Mouse (Mus musculus) skeletal muscle tissue, postnatal 0 days (tissue): Measurements from ENCODE around the gene Vmn1r128. TPM values are rescaled to one million over a fixed set of nuclear protein-coding genes. Genes with fewer than 3 reads are reported as not detected.

Source experiments
- polyA plus RNA-seq: library from polyadenylated mRNA; unstranded; fragments of >200 nt; fragmentation: Nextera tagmentation; extraction: Ambion mirVana; gene quantifications from 2 replicates; pipeline ENCODE4 v1.2.1, GENCODE M21; 2015

Vmn1r128 gene
- polyA plus RNA-seq: not detected in 2 replicates

GRCm38 (mm10) chr7:21349073-21349472, at the start of gene Vmn1r128:
Gene Vmn1r128, plus strand, starts transcription at chr7:21349373.

GRCm38 (mm10) chr7:21301367-21301766, 47.8 kb upstream of the Vmn1r128 start, which contains the start of gene Vmn1r126:
Gene Vmn1r126, minus strand, starts transcription at chr7:21301467.

GRCm38 (mm10) chr7:21319761-21320160, 29.4 kb upstream of the Vmn1r128 start, which contains the start of gene Vmn1r127:
Gene Vmn1r127, minus strand, starts transcription at chr7:21319861.

GRCm38 (mm10) chr7:21361191-21361590, 12.0 kb downstream of the Vmn1r128 start, which contains the start of gene Vmn1r129:
Gene Vmn1r129, minus strand, starts transcription at chr7:21361291.

Other genes starting within 250 kb of the Vmn1r128 start
- gene Vmn1r122, start 215.2 kb upstream of the Vmn1r128 start, polyA plus RNA-seq: not detected in 2 replicates
- gene Vmn1r123, start 187.2 kb upstream of the Vmn1r128 start, polyA plus RNA-seq: not detected in 2 replicates
- not detected in 2 replicates for gene Gm5157, start 158.9 kb upstream of the Vmn1r128 start, polyA plus RNA-seq
- not detected in 2 replicates for gene Vmn1r124, start 88.8 kb upstream of the Vmn1r128 start, polyA plus RNA-seq
- not detected in 2 replicates for gene Vmn1r125, start 77.2 kb upstream of the Vmn1r128 start, polyA plus RNA-seq
- gene Vmn1r126, start 47.9 kb upstream of the Vmn1r128 start, polyA plus RNA-seq: not detected in 2 replicates
- gene Vmn1r127, start 29.5 kb upstream of the Vmn1r128 start, polyA plus RNA-seq: not detected in 2 replicates
- not detected in 2 replicates for gene Vmn1r129, start 11.9 kb downstream of the Vmn1r128 start, polyA plus RNA-seq
- gene Gm6882, start 83.4 kb downstream of the Vmn1r128 start, polyA plus RNA-seq: not detected in 2 replicates
- not detected in 2 replicates for gene Vmn1r130, start 162.4 kb downstream of the Vmn1r128 start, polyA plus RNA-seq
- not detected in 2 replicates for gene Vmn1r131, start 196.7 kb downstream of the Vmn1r128 start, polyA plus RNA-seq